Mouse (Mus musculus): ENCODE results near the gene Gjd2. TPM values are rescaled to one million over a fixed set of nuclear protein-coding genes. Genes with fewer than 3 reads are reported as not detected.

Gene Gjd2
- not detected for total RNA-seq (2023)

GRCm38 (mm10) chr2:114013295-114013771 is at the start of gene Gjd2:
TSS of gene Gjd2 (minus strand) at chr2:114013619.

GRCm38 (mm10) chr2:114052696-114053598 is 39.5 kb upstream of the Gjd2 start, which contains the start of gene Actc1:
TSS of gene Actc1 (minus strand) at chr2:114053548.

Other genes with a start within 250 kb of the Gjd2 start
- gene Scg5, start 184.5 kb downstream of the Gjd2 start, total RNA-seq (2023): 1 to 10 TPM in 1 of 2 experiments, under 1 TPM in 1; 0.64 to 3.3 TPM
- 10 to 100 TPM; 52.3 to 53.0 TPM for gene Arhgap11a, start 165.0 kb downstream of the Gjd2 start, total RNA-seq (2023)
- gene Actc1, start 39.9 kb upstream of the Gjd2 start, total RNA-seq (2023): not detected
- 10 to 100 TPM; 29.8 to 30.4 TPM for gene Aqr, start 173.4 kb upstream of the Gjd2 start, total RNA-seq (2023)
- gene Zfp770, start 187.8 kb upstream of the Gjd2 start, total RNA-seq (2023): 1 to 10 TPM; 2.9 to 3.1 TPM